Mouse (Mus musculus): ENCODE results near the gene Dync2li1.

Dync2li1 gene

GRCm38 (mm10) chr17:84626276-84626856 is at the start of gene Dync2li1:
TSS of gene Dync2li1 (plus strand) at chr17:84626496.
- peak; percentile 99 for DNase-seq (ENCODE audit: low spot score)

- no peak for DNase-seq (ENCODE audit: low spot score)
Measured at GRCm38 (mm10) chr17:84576621-84577293, 49.5 kb upstream of the Dync2li1 start.

GRCm38 (mm10) chr17:84579249-84579648 is 47.0 kb upstream of the Dync2li1 start:
- no peak for DNase-seq (ENCODE audit: low spot score)

GRCm38 (mm10) chr17:84579817-84580216 is 46.5 kb upstream of the Dync2li1 start:
- no peak for DNase-seq (ENCODE audit: low spot score)

- no peak for DNase-seq (ENCODE audit: low spot score)
Measured at GRCm38 (mm10) chr17:84580821-84581220, 45.5 kb upstream of the Dync2li1 start.

GRCm38 (mm10) chr17:84581740-84582414 is 44.4 kb upstream of the Dync2li1 start:
- peak; percentile 43 for DNase-seq (ENCODE audit: low spot score)

GRCm38 (mm10) chr17:84584107-84584506 is 42.2 kb upstream of the Dync2li1 start:
- DNase-seq (ENCODE audit: low spot score): no peak

- DNase-seq (ENCODE audit: low spot score): no peak
Measured at GRCm38 (mm10) chr17:84585104-84585503, 41.2 kb upstream of the Dync2li1 start.

GRCm38 (mm10) chr17:84590065-84590464 is 36.2 kb upstream of the Dync2li1 start:
- no peak for DNase-seq (ENCODE audit: low spot score)

GRCm38 (mm10) chr17:84591431-84592150 is 34.7 kb upstream of the Dync2li1 start:
- no peak for DNase-seq (ENCODE audit: low spot score)

- no peak for DNase-seq (ENCODE audit: low spot score)
Measured at GRCm38 (mm10) chr17:84596015-84596441, 30.3 kb upstream of the Dync2li1 start.

GRCm38 (mm10) chr17:84596501-84596900 is 29.8 kb upstream of the Dync2li1 start:
- no peak for DNase-seq (ENCODE audit: low spot score)

GRCm38 (mm10) chr17:84597859-84598258 is 28.4 kb upstream of the Dync2li1 start:
- no peak for DNase-seq (ENCODE audit: low spot score)

GRCm38 (mm10) chr17:84598928-84599327 is 27.4 kb upstream of the Dync2li1 start:
- DNase-seq (ENCODE audit: low spot score): no peak

- DNase-seq (ENCODE audit: low spot score): no peak
Measured at GRCm38 (mm10) chr17:84600051-84600983, 26.0 kb upstream of the Dync2li1 start.

GRCm38 (mm10) chr17:84601805-84602204 is 24.5 kb upstream of the Dync2li1 start:
- no peak for DNase-seq (ENCODE audit: low spot score)

- DNase-seq (ENCODE audit: low spot score): no peak
Measured at GRCm38 (mm10) chr17:84603202-84603627, 23.1 kb upstream of the Dync2li1 start.

GRCm38 (mm10) chr17:84603709-84604420 is 22.4 kb upstream of the Dync2li1 start:
- no peak for DNase-seq (ENCODE audit: low spot score)

- no peak for DNase-seq (ENCODE audit: low spot score)
Measured at GRCm38 (mm10) chr17:84606976-84607375, 19.3 kb upstream of the Dync2li1 start.

GRCm38 (mm10) chr17:84607617-84608016 is 18.7 kb upstream of the Dync2li1 start:
- DNase-seq (ENCODE audit: low spot score): no peak

GRCm38 (mm10) chr17:84608606-84609005 is 17.7 kb upstream of the Dync2li1 start:
- DNase-seq (ENCODE audit: low spot score): no peak

Measured in MN1 (cell line).